Mouse (Mus musculus) heart, adult 2 months (tissue): ENCODE measurements around the gene Olfr97.

ENCODE experiments used
- CTCF ChIP-seq: fragments of 200-600 bp; IDR thresholded peaks from 2 replicates; pipeline ENCODE4 v1.8.1; 2022; ENCODE audit warnings: antibody characterized with exemption, mild to moderate bottlenecking, moderate library complexity
- EP300 ChIP-seq: fragments of 200-500 bp; IDR thresholded peaks from 2 replicates; pipeline ENCODE4 v1.6.1; 2011; ENCODE audit warnings: low read depth, low read length, control low read depth; ENCODE audit not compliant: insufficient read depth
- POLR2A ChIP-seq: fragments of 200-500 bp; IDR thresholded peaks from 2 replicates; pipeline ENCODE4 v1.6.1; 2011; ENCODE audit warnings: mild to moderate bottlenecking, low read depth, low read length, control low read depth; ENCODE audit not compliant: insufficient read depth

GRCm38 (mm10) chr17:37270702-37271092 is 33.6 kb upstream of the Olfr97 start:
- TF ChIP-seq CTCF (no peak), EP300 (no peak), POLR2A (peak; percentile 60)
